Mouse (Mus musculus) lung, embryonic 15.5 days (tissue): ENCODE results near the gene Kctd15. TPM values are rescaled to one million over a fixed set of nuclear protein-coding genes. Genes with fewer than 3 reads are reported as not detected.

Experiments used
- ATAC-seq: fragments of 200-750 bp; cut with Nextera tagmentation; 2 replicates; pipeline ENCODE4 v1.8.0; 2017; ENCODE audit warnings: moderate number of reproducible peaks, borderline replicate concordance; ENCODE audit not compliant: low FRiP score, low TSS enrichment; ENCODE audit errors: extremely low read depth
- H3K27ac ChIP-seq: fragments of 300-500 bp; sonication (generic); 2 replicates; pipeline ENCODE4 v1.5.1; 2015; ENCODE audit warnings: moderate library complexity, mild to moderate bottlenecking, inconsistent platforms
- H3K27me3 ChIP-seq: fragments of 300-500 bp; sonication (generic); 2 replicates; pipeline ENCODE4 v1.6.1; 2015; ENCODE audit warnings: inconsistent platforms
- H3K36me3 ChIP-seq: fragments of 300-500 bp; sonication (generic); 2 replicates; pipeline ENCODE4 v1.6.1; 2015; ENCODE audit warnings: inconsistent platforms
- H3K4me1 ChIP-seq: fragments of 300-500 bp; sonication (generic); 2 replicates; pipeline ENCODE4 v1.6.1; 2015; ENCODE audit warnings: inconsistent platforms
- H3K4me2 ChIP-seq: fragments of 300-500 bp; sonication (generic); 2 replicates; pipeline ENCODE4 v1.6.1; 2015; ENCODE audit warnings: inconsistent platforms, mild to moderate bottlenecking, moderate library complexity
- H3K4me3 ChIP-seq: fragments of 300-500 bp; sonication (generic); 2 replicates; pipeline ENCODE4 v1.5.1; 2015; ENCODE audit warnings: mild to moderate bottlenecking, inconsistent platforms
- H3K9ac ChIP-seq: fragments of 300-500 bp; sonication (generic); 2 replicates; pipeline ENCODE4 v1.6.1; 2015; ENCODE audit warnings: inconsistent platforms
- H3K9me3 ChIP-seq: fragments of 300-500 bp; sonication (generic); 2 replicates; pipeline ENCODE4 v1.6.1; 2016; ENCODE audit warnings: inconsistent platforms
- WGBS: fragments of 180-500 bp; shearing (Covaris S2); methylation state at CpG from one replicate; pipeline ENCODE4 v1.1.7; 2015; 5-methylcytosine and 5-hydroxymethylcytosine counted together
- polyA plus RNA-seq: library from polyadenylated mRNA; unstranded; fragments of >200 nt; fragmentation: Nextera tagmentation; extraction: Ambion mirVana; gene quantifications from 2 replicates; pipeline ENCODE4 v1.2.1, GENCODE M21; 2015

Kctd15 gene
- polyA plus RNA-seq, 1 experiment from 2014 or later, result 18.4 TPM

GRCm38 (mm10) chr7:34662227-34662626 lies 5.7 kb upstream of the Kctd15 start:
- WGBS, result 30% methylated on average over 5 of the region's 5 CpGs
- Histone ChIP-seq H3K36me3 (no peaks in the 10 kb centered on the region), H3K4me3 (no peak overlapping the region), H3K4me1 (no peaks in the 10 kb centered on the region), H3K9me3 (no peaks in the 10 kb centered on the region), H3K9ac (no peak overlapping the region), H3K27me3 (no peaks in the 10 kb centered on the region), H3K4me2 (no peak overlapping the region), H3K27ac (no peak overlapping the region)
- no peak for ATAC-seq

- WGBS, result 76% methylated on average over 6 of the region's 6 CpGs
- no peak for ATAC-seq
- Histone ChIP-seq H3K9ac (no peak overlapping the region), H3K27me3 (peaks cover 6% of the 10 kb centered on the region; the same call in 1 of the 2 replicates), H3K4me3 (no peak overlapping the region), H3K36me3 (no peaks in the 10 kb centered on the region), H3K9me3 (no peaks in the 10 kb centered on the region), H3K4me2 (no peak overlapping the region), H3K4me1 (no peaks in the 10 kb centered on the region), H3K27ac (no peak overlapping the region)
Measured at GRCm38 (mm10) chr7:34659386-34660085, 3.0 kb upstream of the Kctd15 start.

GRCm38 (mm10) chr7:34655086-34655839 lies 1.3 kb downstream of the Kctd15 start:
- Histone ChIP-seq H3K9me3 (no peaks in the 10 kb centered on the region), H3K9ac (peak overlapping the region; percentile 92), H3K27me3 (peaks cover 6% of the 10 kb centered on the region; the same call in 1 of the 2 replicates), H3K4me1 (peaks cover 14% of the 10 kb centered on the region), H3K4me3 (peak overlapping the region; percentile 87), H3K36me3 (no peaks in the 10 kb centered on the region), H3K4me2 (peak overlapping the region; percentile 94), H3K27ac (peak overlapping the region; percentile 99)
- peak; percentile 78 for ATAC-seq
- under 1% methylated on average over 53 of the region's 74 CpGs for WGBS

- peaks cover 14% of the 10 kb centered on the region for H3K4me1 ChIP-seq
- peak overlapping the region; percentile 92 for H3K9ac ChIP-seq
- peaks cover 6% of the 10 kb centered on the region; the same call in 1 of the 2 replicates for H3K27me3 ChIP-seq
- under 1% methylated on average over 53 of the region's 81 CpGs for WGBS
- peak overlapping the region; percentile 94 for H3K4me2 ChIP-seq
- H3K27ac ChIP-seq, result peak overlapping the region; percentile 99
- H3K9me3 ChIP-seq, result no peaks in the 10 kb centered on the region
- H3K4me3 ChIP-seq, result peak overlapping the region; percentile 87
- H3K36me3 ChIP-seq, result peaks cover 5% of the 10 kb centered on the region; the same call in 1 of the 2 replicates
- ATAC-seq, result peak; percentile 49; the same call in 1 of the 2 replicates
Measured at GRCm38 (mm10) chr7:34654441-34655085, 2.0 kb downstream of the Kctd15 start.

GRCm38 (mm10) chr7:34653731-34654440 lies 2.6 kb downstream of the Kctd15 start:
- no peaks in the 10 kb centered on the region for H3K9me3 ChIP-seq
- WGBS, result under 1% methylated on average over 59 of the region's 64 CpGs
- ATAC-seq, result peak; percentile 52

GRCm38 (mm10) chr7:34652751-34653502 lies 3.6 kb downstream of the Kctd15 start:
- WGBS, result 1% methylated on average over 48 of the region's 48 CpGs
- H3K4me3 ChIP-seq, result peak overlapping the region; percentile 87
- no peak for ATAC-seq

More at GRCm38 (mm10) chr7:34653731-34654440, 2.6 kb downstream of the Kctd15 start:
- peaks cover 14% of the 10 kb centered on the region for H3K4me1 ChIP-seq
- peak overlapping the region; percentile 99 for H3K27ac ChIP-seq
- peaks cover 12% of the 10 kb centered on the region for H3K36me3 ChIP-seq
- H3K27me3 ChIP-seq, result peaks cover 6% of the 10 kb centered on the region; the same call in 1 of the 2 replicates
- H3K4me3 ChIP-seq, result peak overlapping the region; percentile 87
- peak overlapping the region; percentile 94 for H3K4me2 ChIP-seq
- H3K9ac ChIP-seq, result peak overlapping the region; percentile 92

DNA sequence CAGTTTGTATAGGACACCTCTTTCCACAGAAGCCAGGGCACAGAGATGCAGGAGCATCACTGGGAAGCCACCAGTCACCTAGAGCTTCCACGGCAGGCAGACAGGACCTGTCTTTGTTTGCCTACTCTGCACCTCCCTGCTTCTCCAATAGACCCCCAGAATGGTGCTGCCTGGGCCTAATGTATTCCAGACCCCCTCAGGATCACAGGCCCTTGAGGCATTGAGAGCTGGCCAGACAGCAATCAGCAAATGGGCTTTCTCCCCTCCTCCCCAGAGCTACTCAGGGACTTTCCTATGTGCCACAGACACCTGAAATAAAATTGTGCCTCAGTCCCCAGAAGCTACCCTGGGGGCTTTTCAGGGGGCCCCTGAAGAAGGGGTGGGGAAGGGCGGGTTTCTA lies 5.2 kb downstream of the Kctd15 start:
- Histone ChIP-seq H3K27me3 (peaks cover 5% of the 10 kb centered on the region; the same call in 1 of the 2 replicates), H3K9me3 (no peaks in the 10 kb centered on the region), H3K9ac (no peak overlapping the region), H3K36me3 (peaks cover 26% of the 10 kb centered on the region), H3K27ac (no peak overlapping the region), H3K4me3 (no peak overlapping the region), H3K4me1 (peaks cover 24% of the 10 kb centered on the region), H3K4me2 (no peak overlapping the region)
- ATAC-seq, result no peak
- 82% methylated on average over 2 of the region's 2 CpGs for WGBS

More at GRCm38 (mm10) chr7:34652751-34653502, 3.6 kb downstream of the Kctd15 start:
- no peaks in the 10 kb centered on the region for H3K9me3 ChIP-seq
- peak overlapping the region; percentile 94 for H3K4me2 ChIP-seq
- peaks cover 6% of the 10 kb centered on the region; the same call in 1 of the 2 replicates for H3K27me3 ChIP-seq
- H3K27ac ChIP-seq, result peak overlapping the region; percentile 99
- peaks cover 14% of the 10 kb centered on the region for H3K4me1 ChIP-seq
- peaks cover 21% of the 10 kb centered on the region for H3K36me3 ChIP-seq
- peak overlapping the region; percentile 92 for H3K9ac ChIP-seq

DNA sequence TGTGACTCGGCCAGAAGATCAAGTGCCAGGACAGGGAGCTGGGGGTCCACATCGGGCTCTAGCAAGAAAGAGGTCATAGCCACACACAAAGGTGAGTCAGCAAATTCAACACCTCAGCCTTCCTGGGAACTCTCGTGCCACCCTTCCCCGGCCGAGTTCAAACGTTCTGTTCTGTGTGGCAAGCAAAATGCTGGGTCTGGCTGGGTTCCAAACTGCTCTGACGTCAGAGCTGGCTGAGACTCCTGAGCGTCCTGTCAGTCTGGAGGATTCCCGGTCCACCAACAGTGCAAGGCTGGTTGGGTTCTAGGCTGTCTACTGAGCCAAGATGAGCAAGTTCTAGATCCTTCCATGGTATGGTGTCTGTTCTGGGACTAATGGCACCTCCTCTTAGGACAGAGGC lies 9.5 kb downstream of the Kctd15 start:
- no peaks in the 10 kb centered on the region for H3K9me3 ChIP-seq
- 32% methylated on average over 9 of the region's 9 CpGs for WGBS
- ATAC-seq, result no peak

GRCm38 (mm10) chr7:34646144-34646795 lies 10.3 kb downstream of the Kctd15 start:
- Histone ChIP-seq H3K4me2 (no peak overlapping the region), H3K9me3 (no peaks in the 10 kb centered on the region), H3K36me3 (peaks cover 50% of the 10 kb centered on the region), H3K27ac (no peak overlapping the region), H3K4me1 (peaks cover 9% of the 10 kb centered on the region; the same call in 1 of the 2 replicates), H3K27me3 (no peaks in the 10 kb centered on the region), H3K4me3 (no peak overlapping the region), H3K9ac (no peak overlapping the region)
- 78% methylated on average over 12 of the region's 12 CpGs for WGBS
- ATAC-seq, result no peak

More for the DNA sequence above, 9.5 kb downstream of the Kctd15 start:
- H3K9ac ChIP-seq, result no peak overlapping the region
- H3K4me2 ChIP-seq, result no peak overlapping the region
- H3K36me3 ChIP-seq, result peaks cover 47% of the 10 kb centered on the region
- peaks cover 13% of the 10 kb centered on the region for H3K4me1 ChIP-seq
- H3K4me3 ChIP-seq, result no peak overlapping the region
- no peaks in the 10 kb centered on the region for H3K27me3 ChIP-seq
- H3K27ac ChIP-seq, result no peak overlapping the region

DNA sequence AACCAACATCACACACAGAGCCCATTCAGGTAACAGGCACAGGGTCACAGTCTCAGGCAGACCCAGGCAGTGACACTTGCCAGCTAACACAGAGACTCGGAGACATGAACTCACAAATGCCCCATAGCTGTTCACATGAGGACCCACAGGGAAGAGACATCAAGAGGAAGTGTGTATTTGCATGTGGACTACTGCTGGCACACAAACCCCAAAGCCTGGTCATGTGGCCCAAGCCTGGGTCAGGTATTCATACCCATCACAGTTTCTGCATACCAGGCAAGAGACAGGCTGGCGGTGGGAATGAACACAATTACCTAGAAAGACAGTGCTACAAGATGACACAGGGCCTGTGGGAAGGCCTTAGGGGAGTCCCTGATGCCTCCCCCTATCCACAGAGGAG lies 10.9 kb downstream of the Kctd15 start:
- Histone ChIP-seq H3K27me3 (no peaks in the 10 kb centered on the region), H3K4me2 (no peak overlapping the region), H3K27ac (no peak overlapping the region), H3K4me3 (no peak overlapping the region), H3K9me3 (no peaks in the 10 kb centered on the region), H3K9ac (no peak overlapping the region), H3K4me1 (peaks cover 9% of the 10 kb centered on the region; the same call in 1 of the 2 replicates), H3K36me3 (peaks cover 57% of the 10 kb centered on the region)
- ATAC-seq, result no peak
- 90% methylated on average over 2 of the region's 2 CpGs for WGBS
